Mouse (Mus musculus): ENCODE results near the gene Metrnl. TPM values are rescaled to one million over a fixed set of nuclear protein-coding genes. Genes with fewer than 3 reads are reported as not detected.
A peak's percentile ranks its signal among the peaks of the same experiment; 100 is the strongest.

Metrnl gene
- total RNA-seq, 2 experiments from 2014 or later = 5.4 to 9.2 TPM

GRCm38 (mm10) chr11:121680750-121681149, 20.6 kb upstream of the Metrnl start:
- intact Hi-C loops (cut with DNase I) = no loop called here
- DNase-seq (ENCODE audit: extremely low spot score in 1 of 2, low spot score in 2 of 2) = no peak

- intact Hi-C loops (cut with DNase I) = no loop called here
- peak; percentile 18 to 35 for DNase-seq (ENCODE audit: extremely low spot score in 1 of 2, low spot score in 2 of 2)
These were observed 18.1 kb upstream of the Metrnl start for GRCm38 (mm10) chr11:121683243-121683642.

GRCm38 (mm10) chr11:121685491-121686001, 15.8 kb upstream of the Metrnl start:
- no peak for DNase-seq (ENCODE audit: extremely low spot score in 1 of 2, low spot score in 2 of 2)
- intact Hi-C loops (cut with DNase I) = no loop called here

GRCm38 (mm10) chr11:121686091-121686490, 15.3 kb upstream of the Metrnl start:
- intact Hi-C loops (cut with DNase I) = no loop called here
- no peak for DNase-seq (ENCODE audit: extremely low spot score in 1 of 2, low spot score in 2 of 2)

GRCm38 (mm10) chr11:121686674-121687073, 14.7 kb upstream of the Metrnl start:
- peak in 1 of 2 experiments; percentile 28 for DNase-seq (ENCODE audit: extremely low spot score in 1 of 2, low spot score in 2 of 2)
- intact Hi-C loops (cut with DNase I) = no loop called here

- no peak for DNase-seq (ENCODE audit: extremely low spot score in 1 of 2, low spot score in 2 of 2)
- intact Hi-C loops (cut with DNase I) = no loop called here
These were observed 13.3 kb upstream of the Metrnl start for GRCm38 (mm10) chr11:121688024-121688423.

- no peak for DNase-seq (ENCODE audit: extremely low spot score in 1 of 2, low spot score in 2 of 2)
- intact Hi-C loops (cut with DNase I) = no loop called here
These were observed 5.9 kb upstream of the Metrnl start for GRCm38 (mm10) chr11:121695304-121696064.

- intact Hi-C loops (cut with DNase I) = no loop called here
- DNase-seq (ENCODE audit: extremely low spot score in 1 of 2, low spot score in 2 of 2) = no peak
These were observed 4.1 kb upstream of the Metrnl start for GRCm38 (mm10) chr11:121697271-121697670.

GRCm38 (mm10) chr11:121698381-121698955, 2.9 kb upstream of the Metrnl start:
- DNase-seq (ENCODE audit: extremely low spot score in 1 of 2, low spot score in 2 of 2) = no peak
- intact Hi-C loops (cut with DNase I) = no loop called here

GRCm38 (mm10) chr11:121702111-121702894, 959 bp downstream of the Metrnl start:
- intact Hi-C loops (cut with DNase I) = no loop called here
- DNase-seq (ENCODE audit: extremely low spot score in 1 of 2, low spot score in 2 of 2) = peak; percentile 71 to 92

GRCm38 (mm10) chr11:121702895-121703618, 1.7 kb downstream of the Metrnl start:
- peak; percentile 37 to 70 for DNase-seq (ENCODE audit: extremely low spot score in 1 of 2, low spot score in 2 of 2)
- intact Hi-C loops (cut with DNase I) = no loop called here

GRCm38 (mm10) chr11:121703619-121704215, 2.4 kb downstream of the Metrnl start:
- DNase-seq (ENCODE audit: extremely low spot score in 1 of 2, low spot score in 2 of 2) = peak in 1 of 2 experiments; percentile 5
- intact Hi-C loops (cut with DNase I) = no loop called here

- no peak for DNase-seq (ENCODE audit: extremely low spot score in 1 of 2, low spot score in 2 of 2)
These were observed 5.2 kb downstream of the Metrnl start for GRCm38 (mm10) chr11:121706521-121707005.

GRCm38 (mm10) chr11:121709278-121709677, 7.9 kb downstream of the Metrnl start:
- intact Hi-C loops (cut with DNase I) = no loop called here
- DNase-seq (ENCODE audit: extremely low spot score in 1 of 2, low spot score in 2 of 2) = no peak

More at GRCm38 (mm10) chr11:121706521-121707005, 5.2 kb downstream of the Metrnl start:
- intact Hi-C loops (cut with DNase I) = no loop called here

GRCm38 (mm10) chr11:121710245-121710644, 8.9 kb downstream of the Metrnl start:
- DNase-seq (ENCODE audit: extremely low spot score in 1 of 2, low spot score in 2 of 2) = no peak
- intact Hi-C loops (cut with DNase I) = no loop called here

GRCm38 (mm10) chr11:121712987-121713386, 11.6 kb downstream of the Metrnl start:
- intact Hi-C loops (cut with DNase I) = no loop called here
- DNase-seq (ENCODE audit: extremely low spot score in 1 of 2, low spot score in 2 of 2) = no peak

GRCm38 (mm10) chr11:121713569-121713968, 12.2 kb downstream of the Metrnl start:
- DNase-seq (ENCODE audit: extremely low spot score in 1 of 2, low spot score in 2 of 2) = no peak
- intact Hi-C loops (cut with DNase I) = no loop called here

- no peak for DNase-seq (ENCODE audit: extremely low spot score in 1 of 2, low spot score in 2 of 2)
- intact Hi-C loops (cut with DNase I) = no loop called here
These were observed 13.6 kb downstream of the Metrnl start for GRCm38 (mm10) chr11:121714745-121715485.
